Mouse (Mus musculus) heart, postnatal 14 days (tissue): ENCODE data around the gene Arfgef2. TPM values are rescaled to one million over a fixed set of nuclear protein-coding genes. Genes with fewer than 3 reads are reported as not detected.
"Not testable (repeated sequence)": the region's sequence is repeated elsewhere in the genome, so short reads cannot be mapped to it uniquely, and the experiment has no call there.

ENCODE experiments used
- DNase-seq, 2 experiments: peaks; one replicate each; pipeline ENCODE4 v3.0.0; 2021 to 2022
- intact Hi-C: fragments of 180-260 bp; cut with DNase I; formaldehyde crosslinking; loops from one replicate; pipeline ENCODE4 v1.15.1; 2025
- long read RNA-seq, 2 experiments: library from polyadenylated mRNA; stranded (forward); transcript quantifications; one replicate each; pipeline ENCODE4 v2.0.0; 2021
- total RNA-seq, 2 experiments: library from RNA; stranded (reverse); gene quantifications; 2 replicates each; pipeline ENCODE4 v1.2.3; 2021

Arfgef2 gene
- total RNA-seq = 10 to 100 TPM; 37.6 to 43.6 TPM
- long read RNA-seq, experiment 1, full-length matches to known transcripts = 2 of 14 reads
- long read RNA-seq, experiment 1, partial matches to known transcripts = 6 of 14 reads
- long read RNA-seq, experiment 1, other reads (novel, unspliced or antisense) = 6 of 14 reads
- long read RNA-seq, experiment 2, full-length matches to known transcripts = 3 of 12 reads
- long read RNA-seq, experiment 2, partial matches to known transcripts = 4 of 12 reads
- long read RNA-seq, experiment 2, other reads (novel, unspliced or antisense) = 5 of 12 reads

- intact Hi-C loops = no loop called here
- DNase-seq = peak; percentile 90 to 93
Measured at GRCm38 (mm10) chr2:166805250-166806172, at the start of gene Arfgef2. Gene Arfgef2 (plus strand): TSS chr2:166805588.

- intact Hi-C loops = no loop called here
- no peak for DNase-seq
Measured at GRCm38 (mm10) chr2:166757969-166758368, 47.4 kb upstream of the Arfgef2 start.

- no peak for DNase-seq
- intact Hi-C loops = no loop called here
Measured at GRCm38 (mm10) chr2:166764051-166764450, 41.3 kb upstream of the Arfgef2 start.

DNA sequence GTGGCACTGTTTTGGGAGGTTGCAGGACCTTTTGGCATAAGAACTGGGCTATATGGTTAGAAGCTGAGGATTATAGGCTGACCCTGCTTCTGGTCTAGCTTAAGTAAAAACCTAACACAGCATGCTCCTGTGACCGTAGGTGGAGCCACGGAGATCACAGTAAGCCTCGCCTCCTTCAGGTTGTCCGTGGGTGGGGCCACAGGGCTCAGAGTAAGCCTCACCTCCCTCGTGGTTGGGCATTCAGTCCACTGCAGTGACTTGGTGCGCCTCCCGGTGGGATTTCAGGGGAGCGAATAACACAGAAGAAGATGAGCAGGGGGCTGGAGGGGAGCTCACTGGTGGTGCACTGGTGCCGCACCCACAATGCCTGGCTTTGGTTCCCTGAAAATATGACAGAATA lies 37.8 kb upstream of the Arfgef2 start:
- no peak for DNase-seq
- intact Hi-C loops = no loop called here

GRCm38 (mm10) chr2:166771396-166771795 lies 34.0 kb upstream of the Arfgef2 start:
- intact Hi-C loops = no loop called here
- peak; percentile 37 for DNase-seq

- no peak for DNase-seq
- intact Hi-C loops = no loop called here
Measured at GRCm38 (mm10) chr2:166773587-166773986, 31.8 kb upstream of the Arfgef2 start.

GRCm38 (mm10) chr2:166774275-166774674 lies 31.1 kb upstream of the Arfgef2 start:
- intact Hi-C loops = no loop called here
- no peak for DNase-seq

DNA sequence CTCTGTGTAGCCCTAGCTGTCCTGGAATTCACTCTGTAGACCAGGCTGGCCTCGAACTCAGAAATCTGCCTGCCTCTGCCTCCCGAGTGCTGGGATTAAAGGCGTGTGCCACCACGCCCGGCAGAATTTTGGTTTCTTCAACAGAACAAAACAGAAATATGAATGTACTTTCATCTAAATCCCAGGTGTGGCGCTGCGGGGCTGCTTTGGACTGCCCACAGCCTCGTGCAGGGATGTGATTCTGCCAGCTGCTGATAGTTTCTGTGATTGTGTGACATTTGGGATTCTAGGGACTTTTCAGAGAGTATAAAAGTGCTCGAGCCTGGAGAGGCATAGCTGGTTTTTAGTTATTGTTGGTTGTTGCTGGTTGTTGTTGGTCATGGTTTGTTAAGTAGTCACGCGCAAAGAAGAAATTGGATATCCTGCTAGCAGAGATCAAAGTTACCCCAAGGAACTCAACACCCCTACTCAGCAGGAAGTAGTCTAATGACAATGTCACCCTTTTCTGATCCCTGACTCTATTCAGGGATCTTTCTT lies 30.0 kb upstream of the Arfgef2 start:
- intact Hi-C loops = loop anchor here (5.0 kb wide), 1 partner anchor 63 kb away; the partner anchor contains the start of gene Prex1
- DNase-seq = no peak

DNA sequence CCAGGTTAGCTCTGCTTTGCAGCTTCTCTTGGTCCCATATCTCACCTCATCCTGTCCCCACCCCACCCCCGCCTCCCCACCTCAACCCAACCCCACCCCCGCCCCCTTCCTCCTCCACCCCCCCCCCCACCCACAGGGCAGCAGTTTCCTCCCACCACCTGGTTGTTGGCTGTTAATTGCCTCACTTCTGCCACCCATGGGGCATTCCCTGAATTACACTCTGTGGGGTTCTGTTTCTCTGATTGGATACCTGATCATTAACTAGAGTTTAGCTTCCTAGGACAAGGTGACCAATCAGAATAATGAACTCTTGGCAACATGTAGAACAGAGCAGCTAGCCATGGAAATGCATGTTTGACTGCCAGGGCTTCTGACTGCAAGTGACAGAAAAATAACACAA lies 29.1 kb upstream of the Arfgef2 start:
- intact Hi-C loops = loop anchor here (5.0 kb wide), 1 partner anchor 64 kb away; the partner anchor contains the start of gene Prex1
- DNase-seq = peak; percentile 15 to 27

- intact Hi-C loops = loop anchor here (5.0 to 10.0 kb wide), 2 partner anchors 68 to 675 kb away; partner anchors contain the start of gene Prex1
- no peak for DNase-seq
Measured at GRCm38 (mm10) chr2:166779956-166780355, 25.4 kb upstream of the Arfgef2 start.

DNA sequence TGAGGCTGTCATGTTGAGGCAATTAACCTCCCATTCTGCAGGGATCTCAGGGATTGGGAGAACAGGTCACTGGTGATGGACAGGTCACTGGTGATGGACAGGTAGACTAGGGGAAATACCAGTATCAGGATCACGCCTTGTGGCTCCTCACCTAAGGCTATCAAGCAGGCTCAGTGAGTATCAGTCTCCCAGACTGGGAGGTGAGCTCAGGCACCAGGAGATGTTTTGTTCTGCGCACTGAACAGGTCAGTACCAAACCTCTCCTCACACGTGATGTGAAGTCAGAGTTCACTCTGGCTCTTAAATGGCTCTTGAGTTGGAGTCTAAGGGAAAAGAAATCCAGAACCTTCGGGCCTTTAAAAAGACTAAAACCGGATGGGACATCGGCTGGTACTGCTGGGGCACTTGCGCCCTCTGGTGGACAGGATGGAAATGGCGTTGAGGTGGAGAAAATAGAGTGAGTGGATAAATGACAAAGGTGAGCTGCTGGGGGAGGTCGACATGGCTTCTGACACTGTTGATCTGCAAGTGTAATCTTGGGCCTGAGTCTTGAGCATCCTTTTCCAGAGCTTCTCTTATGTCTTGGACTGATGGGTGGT lies 24.3 kb upstream of the Arfgef2 start:
- intact Hi-C loops = loop anchor here (1.0 to 10.0 kb wide), 2 partner anchors 189 to 676 kb away; no protein-coding TSS in a partner anchor
- DNase-seq = peak; percentile 76 to 86

DNA sequence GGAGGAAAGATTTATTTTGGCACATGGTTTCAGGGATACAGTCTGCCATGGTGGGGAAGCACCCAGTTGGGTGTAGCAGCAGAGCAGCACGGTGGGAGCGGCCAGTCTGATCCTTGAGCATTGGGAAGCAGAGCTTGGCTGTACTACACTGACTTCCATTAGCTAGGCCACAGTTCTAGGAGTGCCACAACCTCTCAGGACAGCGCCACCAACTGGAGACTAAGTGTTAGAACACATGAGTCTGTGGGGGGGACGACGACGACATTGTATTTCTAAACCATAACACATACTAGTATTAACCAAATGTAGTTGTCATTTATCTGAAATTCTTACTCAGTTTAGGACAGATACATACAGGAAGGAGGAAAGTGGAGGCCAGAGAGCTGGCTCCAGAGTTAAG lies 21.0 kb upstream of the Arfgef2 start:
- intact Hi-C loops = loop anchor here (10.0 kb wide), 1 partner anchor 680 kb away; no protein-coding TSS in a partner anchor

DNA sequence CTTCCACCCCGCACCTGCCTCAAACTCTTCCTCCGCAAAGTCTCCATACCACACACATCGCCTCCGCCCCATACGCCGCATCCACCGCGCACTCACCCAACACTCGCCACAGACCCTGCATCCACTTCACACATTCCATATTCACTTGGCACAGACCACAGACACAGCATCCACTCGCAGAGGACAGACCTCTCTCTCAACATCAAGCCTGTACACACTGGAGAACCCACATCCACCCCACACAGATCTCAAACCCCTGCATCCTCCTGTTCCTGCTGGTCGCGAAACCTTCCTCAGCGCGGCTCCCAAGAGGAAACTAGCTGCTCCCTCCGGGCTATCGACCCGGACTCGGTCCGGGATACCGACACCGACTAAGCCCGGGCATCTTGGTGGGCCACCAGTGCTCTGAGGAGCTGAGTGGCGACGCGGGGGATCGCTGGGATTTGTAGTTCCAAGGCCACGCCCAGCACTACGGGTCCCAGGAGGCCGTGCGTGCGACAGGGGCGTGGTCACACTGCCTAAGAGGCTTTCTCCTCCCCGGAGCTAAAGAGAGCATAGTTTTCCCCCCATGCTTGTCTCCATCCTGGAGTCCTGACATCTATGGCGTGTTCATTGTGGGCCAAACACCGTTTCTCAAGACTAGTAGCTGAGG lies 18.9 kb upstream of the Arfgef2 start:
- peak; percentile 84 to 88 for DNase-seq
- intact Hi-C loops = loop anchor here (10.0 kb wide), 1 partner anchor 682 kb away; no protein-coding TSS in a partner anchor

More for the DNA sequence above, 21.0 kb upstream of the Arfgef2 start:
- no peak for DNase-seq

- no peak for DNase-seq
- intact Hi-C loops = no loop called here
Measured at GRCm38 (mm10) chr2:166791738-166792137, 13.7 kb upstream of the Arfgef2 start.

DNA sequence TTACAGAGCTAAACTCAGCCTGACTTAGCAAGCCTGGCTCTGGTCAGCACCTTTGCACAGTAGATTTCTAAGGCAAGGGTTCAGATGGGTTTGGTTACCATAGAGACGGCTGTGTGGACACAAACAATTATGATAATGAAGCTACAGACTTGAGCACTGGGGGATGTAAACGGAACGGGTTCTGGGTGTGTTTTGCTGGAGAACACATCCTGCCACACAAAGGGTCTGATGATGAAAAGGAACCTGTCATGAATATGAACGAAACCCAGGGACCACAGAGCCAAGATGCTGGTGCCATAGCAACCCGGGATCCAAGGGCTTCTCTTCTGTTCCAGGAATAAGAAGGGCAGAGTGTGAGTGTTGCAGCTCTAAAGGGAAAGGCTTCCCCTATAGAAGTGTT lies 13.0 kb upstream of the Arfgef2 start, which contains the start of gene Trp53rkb:
Gene Trp53rkb (plus strand): TSS at position 177 of the 400 bp plus-strand sequence.
- DNase-seq = no peak

GRCm38 (mm10) chr2:166793542-166794214 lies 11.7 kb upstream of the Arfgef2 start:
- intact Hi-C loops = not testable (repeated sequence)
- peak; percentile 87 to 92 for DNase-seq

More for the DNA sequence above, 13.0 kb upstream of the Arfgef2 start, which contains the start of gene Trp53rkb:
- intact Hi-C loops = no loop called here

DNA sequence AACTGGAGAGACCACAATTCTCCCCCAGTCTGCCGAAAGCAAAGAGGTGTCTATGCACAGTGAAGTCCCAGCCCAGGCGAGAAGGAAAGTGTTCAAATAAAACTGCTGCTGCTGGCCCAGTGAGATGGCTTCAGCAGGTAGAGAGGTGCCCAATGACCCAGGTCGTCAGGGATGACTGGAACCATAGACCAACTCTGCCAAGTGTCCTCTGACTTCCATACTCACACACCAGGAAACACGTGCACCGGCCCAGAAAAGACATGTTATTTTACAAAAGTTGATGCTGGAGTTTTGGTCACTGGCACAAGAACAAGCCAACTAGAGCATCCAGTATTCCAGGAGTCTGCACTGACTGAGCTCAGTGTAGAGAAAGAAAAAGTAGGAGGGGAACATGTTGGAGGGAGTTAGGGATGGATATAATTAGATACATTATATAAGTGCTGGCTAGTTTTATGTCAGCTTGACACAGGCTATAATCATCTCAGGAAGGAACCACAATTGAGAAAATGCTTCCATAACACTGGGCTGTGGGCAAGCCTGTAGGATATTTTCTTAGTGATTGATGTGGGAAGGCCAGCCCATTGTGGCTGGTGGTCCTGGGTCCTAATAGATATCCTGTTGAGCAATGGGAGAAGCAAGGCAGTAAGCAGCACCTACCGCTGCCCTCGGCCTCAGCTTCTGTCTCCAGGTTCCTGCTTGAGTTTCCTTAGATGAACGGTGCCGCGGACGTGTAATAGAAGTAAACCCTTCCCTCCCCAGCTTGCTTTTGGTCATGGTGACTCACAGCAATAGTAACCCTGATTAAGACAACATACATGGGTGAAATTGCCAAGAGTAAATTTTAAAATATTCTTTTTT lies 5.5 kb upstream of the Arfgef2 start:
- no peak for DNase-seq
- intact Hi-C loops = no loop called here

GRCm38 (mm10) chr2:166800473-166800857 lies 4.9 kb upstream of the Arfgef2 start:
- DNase-seq = no peak
- intact Hi-C loops = no loop called here
